Mouse (Mus musculus): ENCODE results near the gene Slc25a36. TPM values are rescaled to one million over a fixed set of nuclear protein-coding genes. Genes with fewer than 3 reads are reported as not detected.

Gene Slc25a36
- 59.1 and 60.5 TPM in 2 replicates for polyA plus RNA-seq (2015; fragmentation: Nextera tagmentation; extraction: Ambion mirVana)

- under 1% methylated on average over 77 of the region's 91 CpGs for WGBS
- Histone ChIP-seq H3K9ac (ENCODE audit: low read depth, low read length) (peak within 1 kb of the TSS; percentile 94), H3K27ac (peak within 1 kb of the TSS; percentile 97), H3K4me1 (replicated peaks; ENCODE audit: insufficient read depth, low read length) (no peaks in the 10 kb centered on the region; the same call in 1 of the 2 replicates), H3K4me3 (replicated peaks; ENCODE audit: low read depth, low read length) (peak within 1 kb of the TSS; percentile 82), H3K36me3 (ENCODE audit: insufficient read depth, low read length) (no peaks in the 10 kb centered on the region), H3K27me3 (ENCODE audit: insufficient read depth, low read length) (no peaks in the 10 kb centered on the region), H3K4me2 (ENCODE audit: low read length) (peak within 1 kb of the TSS; percentile 60), H3K9me3 (replicated peaks; ENCODE audit: low read length) (no peaks in the 10 kb centered on the region)
- DNase-seq (ENCODE audit: low spot score) (peak; percentile 97), ATAC-seq (replicated peaks; ENCODE audit: low FRiP score, low read depth) (peak; percentile 98)
- no peak; the same call in 1 of the 2 replicates for TF ChIP-seq CTCF (IDR thresholded peaks at IDR 0.05; ENCODE audit: low read depth)
Observed at GRCm38 (mm10) chr9:97110571-97111390, at the start of gene Slc25a36. Gene Slc25a36, minus strand, starts transcription at chr9:97111157.

GRCm38 (mm10) chr9:97158412-97158811 lies 47.5 kb upstream of the Slc25a36 start:
- no peak for DNase-seq (ENCODE audit: low spot score)
- Histone ChIP-seq H3K27ac (no peak overlapping the region), H3K4me3 (replicated peaks; ENCODE audit: low read depth, low read length) (no peak overlapping the region), H3K9me3 (replicated peaks; ENCODE audit: low read length) (no peaks in the 10 kb centered on the region), H3K4me2 (ENCODE audit: low read length) (no peak overlapping the region), H3K36me3 (ENCODE audit: insufficient read depth, low read length) (no peaks in the 10 kb centered on the region), H3K4me1 (replicated peaks; ENCODE audit: insufficient read depth, low read length) (no peaks in the 10 kb centered on the region), H3K27me3 (ENCODE audit: insufficient read depth, low read length) (no peaks in the 10 kb centered on the region), H3K9ac (ENCODE audit: low read depth, low read length) (no peak overlapping the region)
- ATAC-seq (replicated peaks; ENCODE audit: low FRiP score, low read depth) = no peak
- TF ChIP-seq CTCF (IDR thresholded peaks at IDR 0.05; ENCODE audit: low read depth) = no peak
- whole genome bisulfite sequencing = 59% methylated on average over 3 of the region's 3 CpGs

GRCm38 (mm10) chr9:97155981-97156380 lies 45.0 kb upstream of the Slc25a36 start:
- H3K4me1 ChIP-seq (replicated peaks; ENCODE audit: insufficient read depth, low read length) = no peaks in the 10 kb centered on the region
- H3K9ac ChIP-seq (ENCODE audit: low read depth, low read length) = no peak overlapping the region
- ATAC-seq (replicated peaks; ENCODE audit: low FRiP score, low read depth) = no peak
- no peaks in the 10 kb centered on the region for H3K9me3 ChIP-seq (replicated peaks; ENCODE audit: low read length)
- no peaks in the 10 kb centered on the region for H3K27me3 ChIP-seq (ENCODE audit: insufficient read depth, low read length)
- no peaks in the 10 kb centered on the region for H3K36me3 ChIP-seq (ENCODE audit: insufficient read depth, low read length)
- no peak overlapping the region for H3K4me2 ChIP-seq (ENCODE audit: low read length)
- DNase-seq (ENCODE audit: low spot score) = peak; percentile 61
- WGBS = 26% methylated on average over 3 of the region's 3 CpGs
- no peak overlapping the region for H3K27ac ChIP-seq
- TF ChIP-seq CTCF (IDR thresholded peaks at IDR 0.05; ENCODE audit: low read depth) = no peak
- no peak overlapping the region for H3K4me3 ChIP-seq (replicated peaks; ENCODE audit: low read depth, low read length)

- no peaks in the 10 kb centered on the region for H3K36me3 ChIP-seq (ENCODE audit: insufficient read depth, low read length)
- H3K4me2 ChIP-seq (ENCODE audit: low read length) = no peak overlapping the region
- no peaks in the 10 kb centered on the region for H3K27me3 ChIP-seq (ENCODE audit: insufficient read depth, low read length)
- no peaks in the 10 kb centered on the region for H3K9me3 ChIP-seq (replicated peaks; ENCODE audit: low read length)
- H3K4me3 ChIP-seq (replicated peaks; ENCODE audit: low read depth, low read length) = no peak overlapping the region
- DNase-seq (ENCODE audit: low spot score) (no peak), ATAC-seq (replicated peaks; ENCODE audit: low FRiP score, low read depth) (no peak)
- no peak overlapping the region for H3K9ac ChIP-seq (ENCODE audit: low read depth, low read length)
- no peak for TF ChIP-seq CTCF (IDR thresholded peaks at IDR 0.05; ENCODE audit: low read depth)
- 81% methylated on average over 4 of the region's 4 CpGs for WGBS
- H3K27ac ChIP-seq = no peak overlapping the region
- no peaks in the 10 kb centered on the region for H3K4me1 ChIP-seq (replicated peaks; ENCODE audit: insufficient read depth, low read length)
Observed at GRCm38 (mm10) chr9:97154956-97155355, 44.0 kb upstream of the Slc25a36 start.

GRCm38 (mm10) chr9:97153006-97153405 lies 42.0 kb upstream of the Slc25a36 start:
- Histone ChIP-seq H3K27me3 (ENCODE audit: insufficient read depth, low read length) (no peaks in the 10 kb centered on the region), H3K9ac (ENCODE audit: low read depth, low read length) (no peak overlapping the region), H3K4me1 (replicated peaks; ENCODE audit: insufficient read depth, low read length) (no peaks in the 10 kb centered on the region), H3K4me3 (replicated peaks; ENCODE audit: low read depth, low read length) (no peak overlapping the region), H3K36me3 (ENCODE audit: insufficient read depth, low read length) (no peaks in the 10 kb centered on the region), H3K27ac (no peak overlapping the region), H3K4me2 (ENCODE audit: low read length) (no peak overlapping the region), H3K9me3 (replicated peaks; ENCODE audit: low read length) (no peaks in the 10 kb centered on the region)
- no peak for ATAC-seq (replicated peaks; ENCODE audit: low FRiP score, low read depth)
- TF ChIP-seq CTCF (IDR thresholded peaks at IDR 0.05; ENCODE audit: low read depth) = no peak
- 76% methylated on average over 3 of the region's 3 CpGs for WGBS
- no peak for DNase-seq (ENCODE audit: low spot score)

- H3K4me1 ChIP-seq (replicated peaks; ENCODE audit: insufficient read depth, low read length) = no peaks in the 10 kb centered on the region
- H3K4me3 ChIP-seq (replicated peaks; ENCODE audit: low read depth, low read length) = no peak overlapping the region
- H3K4me2 ChIP-seq (ENCODE audit: low read length) = no peak overlapping the region
- no peaks in the 10 kb centered on the region for H3K27me3 ChIP-seq (ENCODE audit: insufficient read depth, low read length)
- no peaks in the 10 kb centered on the region for H3K9me3 ChIP-seq (replicated peaks; ENCODE audit: low read length)
- no peak overlapping the region for H3K27ac ChIP-seq
- no peak for TF ChIP-seq CTCF (IDR thresholded peaks at IDR 0.05; ENCODE audit: low read depth)
- WGBS = 77% methylated on average over 2 of the region's 2 CpGs
- H3K9ac ChIP-seq (ENCODE audit: low read depth, low read length) = no peak overlapping the region
- ATAC-seq (replicated peaks; ENCODE audit: low FRiP score, low read depth) (no peak), DNase-seq (ENCODE audit: low spot score) (no peak)
- no peaks in the 10 kb centered on the region for H3K36me3 ChIP-seq (ENCODE audit: insufficient read depth, low read length)
Observed at GRCm38 (mm10) chr9:97147270-97147669, 36.3 kb upstream of the Slc25a36 start.
